Mouse (Mus musculus) liver, embryonic 14.5 days (tissue): ENCODE measurements around the gene Armc12. TPM values are rescaled to one million over a fixed set of nuclear protein-coding genes. Genes with fewer than 3 reads are reported as not detected.

Source experiments
- ATAC-seq: fragments of 200-750 bp; cut with Nextera tagmentation; 2 replicates; pipeline ENCODE4 v1.8.0; 2017; ENCODE audit warnings: moderate number of reproducible peaks, mild to moderate bottlenecking, moderate library complexity; ENCODE audit not compliant: insufficient read depth
- DNase-seq, 3 experiments: peaks; one replicate each; pipeline ENCODE4 v3.0.0-alpha.2; 2012 to 2013; ENCODE audit warnings: low read depth in 3 of 3, low spot score in 3 of 3
- H3K27ac ChIP-seq: fragments of 300-500 bp; sonication (generic); 2 replicates; pipeline ENCODE4 v1.5.1; 2014; ENCODE audit warnings: moderate library complexity, mild to moderate bottlenecking, control low read depth, inconsistent platforms
- H3K27me3 ChIP-seq: fragments of 300-500 bp; sonication (generic); 2 replicates; pipeline ENCODE4 v1.6.1; 2014; ENCODE audit warnings: mild to moderate bottlenecking, low read length, moderate library complexity; ENCODE audit not compliant: control insufficient read depth, insufficient read depth
- H3K36me3 ChIP-seq: fragments of 300-500 bp; sonication (generic); replicated peaks from 2 replicates; pipeline ENCODE4 v1.6.1; 2014; ENCODE audit warnings: low read depth; ENCODE audit not compliant: control insufficient read depth, insufficient read depth
- H3K4me1 ChIP-seq, 2 experiments: fragments of 200-500 bp in 1 of 2; fragments of 300-500 bp in 1 of 2; sonication (generic) in 1 of 2; replicated peaks; 2 replicates each; pipeline ENCODE4 v1.6.1; 2012 to 2014; ENCODE audit warnings: antibody characterized with exemption in 1 of 2, inconsistent platforms in 1 of 2, low read length in 1 of 2; ENCODE audit not compliant: control insufficient read depth in 2 of 2, insufficient read depth in 2 of 2
- H3K4me2 ChIP-seq: fragments of 300-500 bp; sonication (generic); 2 replicates; pipeline ENCODE4 v1.6.1; 2014; ENCODE audit warnings: low read depth, mild to moderate bottlenecking, control low read depth, moderate library complexity
- H3K4me3 ChIP-seq, 2 experiments: fragments of 200-500 bp in 1 of 2; fragments of 300-500 bp in 1 of 2; sonication (generic) in 1 of 2; 2 replicates each; pipeline ENCODE4 v1.5.1; 2012 to 2014; ENCODE audit warnings: low read depth in 2 of 2, low read length in 2 of 2, mild to moderate bottlenecking in 2 of 2, control low read depth in 1 of 2, inconsistent platforms in 1 of 2, moderate library complexity in 1 of 2; ENCODE audit not compliant: insufficient read depth in 1 of 2
- H3K9ac ChIP-seq: fragments of 300-500 bp; sonication (generic); replicated peaks from 2 replicates; pipeline ENCODE4 v1.6.1; 2014; ENCODE audit warnings: mild to moderate bottlenecking, control low read depth, moderate library complexity
- H3K9me3 ChIP-seq: fragments of 300-500 bp; sonication (generic); 2 replicates; pipeline ENCODE4 v1.6.1; 2016; ENCODE audit warnings: low read length, mixed read lengths; ENCODE audit not compliant: control insufficient read depth
- CTCF ChIP-seq: IDR thresholded peaks from 2 replicates; pipeline ENCODE4 v1.5.1; 2016; ENCODE audit warnings: antibody characterized with exemption, low read depth, control low read depth
- EP300 ChIP-seq: IDR thresholded peaks from 2 replicates; pipeline ENCODE4 v1.6.1; 2016; ENCODE audit warnings: antibody characterized with exemption, low read depth
- WGBS: fragments of 180-500 bp; shearing (Covaris S2); extraction: QIAGEN DNeasy Blood & Tissue Kit; methylation state at CpG from one replicate; pipeline ENCODE4 v1.1.7; 2014; ENCODE audit not compliant: insufficient replicate concordance; 5-methylcytosine and 5-hydroxymethylcytosine counted together
- polyA plus RNA-seq, 2 experiments: library from polyadenylated mRNA; depleted of rRNA in 1 of 2; stranded (reverse) in 1 of 2; unstranded in 1 of 2; fragments of >200 nt; fragmentation: Nextera tagmentation in 1 of 2; extraction: Ambion mirVana in 1 of 2; gene quantifications; 2 replicates each; pipeline versions ENCODE4 v1.2.1 to v1.2.3; 2012 to 2014

Armc12 gene
- polyA plus RNA-seq, 2 experiments: 0.03 TPM; not detected in 1

DNA sequence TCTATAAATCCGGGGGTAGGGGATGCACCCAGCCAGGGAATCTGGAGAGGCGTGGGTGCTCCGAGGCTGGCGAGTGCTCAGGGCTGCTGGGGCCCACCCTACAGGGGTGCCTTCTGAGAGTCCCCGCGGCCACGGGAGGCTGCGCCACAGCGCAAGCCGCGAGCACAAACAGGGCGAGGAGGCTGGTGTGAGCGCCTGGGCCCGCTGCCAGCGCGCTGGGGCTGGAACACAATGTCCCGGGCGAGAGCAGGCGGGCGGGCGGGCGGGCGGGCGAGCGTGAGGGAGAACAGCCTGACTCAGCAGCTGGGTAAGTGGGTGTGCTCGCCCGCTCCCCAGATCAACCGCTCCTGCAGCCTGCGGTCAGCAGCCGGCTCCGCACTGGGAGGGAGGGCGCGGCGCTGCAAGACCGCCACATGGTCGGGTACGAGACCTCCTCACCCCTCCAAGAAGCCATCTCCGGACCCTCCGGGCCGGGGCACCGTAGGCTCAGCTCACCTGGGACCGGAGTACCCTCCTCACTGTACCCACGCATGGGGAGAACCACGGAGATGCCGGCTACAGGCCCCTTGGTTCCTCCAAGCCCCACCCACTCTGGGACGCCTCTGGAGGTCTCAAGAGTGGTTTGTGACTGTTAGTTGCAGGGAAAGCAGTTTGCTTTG lies 12.5 kb upstream of the Armc12 start:
- ATAC-seq (peak; percentile 26; the same call in 1 of the 2 replicates), DNase-seq (no peak)
- TF ChIP-seq EP300 (no peak), CTCF (no peak)
- Histone ChIP-seq H3K4me3 (peak overlapping the region; percentile 15 to 40), H3K36me3 (no peaks in the 10 kb centered on the region), H3K4me2 (peak overlapping the region; percentile 63), H3K9ac (no peak overlapping the region), H3K27me3 (peaks cover 20% of the 10 kb centered on the region), H3K27ac (no peak overlapping the region), H3K9me3 (no peaks in the 10 kb centered on the region), H3K4me1 (peaks cover 0 to 8% of the 10 kb centered on the region in 2 experiments; a peak in 1 of 4 replicates)
- WGBS: 1% methylated on average over 45 of the region's 46 CpGs

DNA sequence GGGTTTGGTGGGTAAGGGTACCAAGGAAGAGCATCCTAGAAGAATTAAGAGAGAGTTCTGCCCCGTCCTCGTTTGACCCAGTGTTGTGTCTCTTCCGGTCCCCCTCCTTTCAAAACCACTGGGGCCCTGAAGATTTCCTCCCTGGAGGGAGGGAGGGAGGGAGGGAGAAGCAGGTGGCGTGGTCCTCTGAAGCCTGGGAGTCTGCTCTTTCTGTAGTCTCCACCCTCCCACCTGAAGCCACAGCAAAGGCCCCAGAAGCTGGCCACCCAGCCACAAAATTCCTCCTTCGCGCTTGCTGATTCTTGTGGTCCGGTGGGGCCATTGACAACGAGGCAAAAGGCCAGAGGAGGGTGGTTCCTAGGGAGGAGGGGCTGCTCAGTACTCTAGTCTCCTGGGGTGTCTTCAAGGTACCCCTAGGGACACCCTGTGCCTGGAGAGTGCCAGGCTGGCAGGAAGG lies 12.0 kb upstream of the Armc12 start:
- ATAC-seq (no peak), DNase-seq (no peak)
- H3K9ac ChIP-seq: no peak overlapping the region
- no peaks in the 10 kb centered on the region for H3K9me3 ChIP-seq
- H3K4me1 ChIP-seq: peaks cover 0 to 11% of the 10 kb centered on the region in 2 experiments; a peak in 2 of 4 replicates
- H3K27ac ChIP-seq: no peak overlapping the region
- 7% methylated on average over 8 of the region's 8 CpGs for WGBS
- H3K36me3 ChIP-seq: no peaks in the 10 kb centered on the region
- H3K4me3 ChIP-seq: peak overlapping the region; percentile 15 to 40; a peak in 3 of 4 replicates
- no peak for TF ChIP-seq CTCF
- TF ChIP-seq EP300: no peak
- peaks cover 26% of the 10 kb centered on the region for H3K27me3 ChIP-seq
- H3K4me2 ChIP-seq: peak overlapping the region; percentile 63

DNA sequence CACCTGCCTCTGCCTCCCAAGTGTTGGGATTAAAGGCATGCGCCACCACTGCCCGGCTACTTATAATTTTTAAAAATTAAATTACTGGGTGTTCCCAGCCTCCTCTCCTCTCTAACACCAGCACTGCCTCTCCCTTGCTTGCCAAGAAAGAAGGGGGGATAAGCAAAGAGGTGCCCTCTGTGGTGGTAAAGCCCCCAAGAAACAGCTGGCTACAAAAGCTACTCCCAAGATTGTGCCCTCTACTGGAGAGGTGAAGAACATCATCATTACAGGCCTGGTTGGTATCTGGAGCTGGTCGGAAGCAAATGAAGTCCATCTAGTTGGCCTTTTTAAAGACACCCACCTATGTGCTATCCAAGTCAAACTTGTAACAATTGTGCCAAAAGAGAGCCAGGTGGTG lies 10.8 kb upstream of the Armc12 start:
- Histone ChIP-seq H3K27me3 (peaks cover 26% of the 10 kb centered on the region), H3K9ac (no peak overlapping the region), H3K36me3 (no peaks in the 10 kb centered on the region), H3K9me3 (no peaks in the 10 kb centered on the region), H3K4me2 (no peak overlapping the region), H3K27ac (no peak overlapping the region), H3K4me1 (peaks cover 0 to 11% of the 10 kb centered on the region in 2 experiments; a peak in 2 of 4 replicates), H3K4me3 (no peak overlapping the region)
- no peak for TF ChIP-seq EP300
- peak; percentile 56 for TF ChIP-seq CTCF
- ATAC-seq: no peak
- no peak for DNase-seq
- 65% methylated on average over 3 of the region's 3 CpGs for WGBS

DNA sequence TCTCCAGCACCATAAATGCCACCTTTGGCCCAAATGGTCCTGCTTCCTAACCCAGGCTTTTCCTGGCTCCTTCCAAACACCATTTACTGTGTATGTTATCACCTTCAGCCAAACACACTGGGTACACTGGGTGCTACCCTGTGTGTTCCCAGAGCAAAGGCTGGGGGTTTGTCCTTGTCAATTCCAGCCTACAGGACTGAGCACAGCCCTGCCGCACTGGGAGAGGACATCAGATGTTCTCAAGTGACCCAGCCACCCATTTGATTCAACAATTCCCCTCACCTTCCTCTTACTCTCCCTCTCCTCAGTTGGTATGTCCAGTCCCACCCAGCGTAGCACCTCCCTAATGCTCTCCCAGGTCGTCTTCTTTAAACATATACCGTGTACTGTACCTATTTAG lies 10.0 kb upstream of the Armc12 start:
- Histone ChIP-seq H3K9ac (no peak overlapping the region), H3K36me3 (no peaks in the 10 kb centered on the region), H3K27me3 (peaks cover 26% of the 10 kb centered on the region), H3K4me3 (no peak overlapping the region), H3K9me3 (no peaks in the 10 kb centered on the region), H3K4me2 (no peak overlapping the region), H3K4me1 (peaks cover 0 to 13% of the 10 kb centered on the region in 2 experiments; a peak in 2 of 4 replicates), H3K27ac (no peak overlapping the region)
- DNase-seq: no peak
- WGBS: 50% methylated on average over 4 of the region's 4 CpGs
- TF ChIP-seq CTCF (no peak), EP300 (no peak)
- no peak for ATAC-seq

DNA sequence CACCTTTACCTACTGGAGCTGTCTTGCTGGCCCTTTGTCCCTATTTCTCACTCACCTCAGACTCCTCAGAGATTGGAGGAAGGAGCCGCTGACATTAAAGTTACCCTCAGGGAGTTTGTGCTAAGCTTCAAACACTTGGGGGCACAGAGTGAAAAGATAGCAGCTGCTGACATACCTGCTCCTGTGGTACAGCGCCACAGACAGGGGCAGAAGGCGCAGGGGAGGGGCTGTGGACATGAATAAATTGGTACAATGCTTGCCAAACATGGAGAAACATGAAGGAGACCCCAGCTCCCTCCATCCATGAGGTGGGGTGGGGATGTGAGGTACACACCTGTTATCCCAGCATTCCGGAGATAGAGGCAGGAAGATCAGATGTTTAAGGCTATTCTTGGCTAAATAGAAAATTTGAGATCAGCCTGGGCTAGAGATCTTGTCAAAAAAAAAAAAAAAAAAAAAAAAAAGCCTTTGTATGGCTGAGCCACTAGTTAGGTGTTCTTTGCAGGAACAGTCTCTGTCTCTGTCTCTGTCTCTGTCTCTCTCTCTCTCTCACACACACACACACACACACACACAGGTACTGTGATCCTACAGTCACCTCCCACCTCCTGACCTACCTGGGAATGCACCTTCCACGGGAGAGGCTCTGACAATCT lies 9.4 kb upstream of the Armc12 start:
- H3K9ac ChIP-seq: no peak overlapping the region
- H3K27ac ChIP-seq: no peak overlapping the region
- ATAC-seq (no peak), DNase-seq (no peak)
- H3K4me2 ChIP-seq: no peak overlapping the region
- H3K4me3 ChIP-seq: no peak overlapping the region
- peaks cover 0 to 9% of the 10 kb centered on the region in 2 experiments; a peak in 2 of 4 replicates for H3K4me1 ChIP-seq
- H3K27me3 ChIP-seq: peaks cover 26% of the 10 kb centered on the region
- no peaks in the 10 kb centered on the region for H3K9me3 ChIP-seq
- H3K36me3 ChIP-seq: no peaks in the 10 kb centered on the region
- 47% methylated on average over 5 of the region's 5 CpGs for WGBS
- TF ChIP-seq EP300 (no peak), CTCF (no peak)
